Mouse (Mus musculus) heart, adult 8-10 months (tissue): Measurements from ENCODE around the gene Ttc17. TPM values are rescaled to one million over a fixed set of nuclear protein-coding genes. Genes with fewer than 3 reads are reported as not detected.
"Not testable (repeated sequence)": the region's sequence is repeated elsewhere in the genome, so short reads cannot be mapped to it uniquely, and the experiment has no call there.

Experiments
- DNase-seq: peaks from one replicate; pipeline ENCODE4 v3.0.0; 2022; ENCODE audit warnings: low spot score
- total RNA-seq, 4 experiments: library from RNA; stranded (reverse); gene quantifications; 2 replicates each; pipeline ENCODE4 v1.2.4; 2022

The Ttc17 gene
- total RNA-seq = 10 to 100 TPM; 30.0 to 38.2 (median 35.3) TPM

DNA sequence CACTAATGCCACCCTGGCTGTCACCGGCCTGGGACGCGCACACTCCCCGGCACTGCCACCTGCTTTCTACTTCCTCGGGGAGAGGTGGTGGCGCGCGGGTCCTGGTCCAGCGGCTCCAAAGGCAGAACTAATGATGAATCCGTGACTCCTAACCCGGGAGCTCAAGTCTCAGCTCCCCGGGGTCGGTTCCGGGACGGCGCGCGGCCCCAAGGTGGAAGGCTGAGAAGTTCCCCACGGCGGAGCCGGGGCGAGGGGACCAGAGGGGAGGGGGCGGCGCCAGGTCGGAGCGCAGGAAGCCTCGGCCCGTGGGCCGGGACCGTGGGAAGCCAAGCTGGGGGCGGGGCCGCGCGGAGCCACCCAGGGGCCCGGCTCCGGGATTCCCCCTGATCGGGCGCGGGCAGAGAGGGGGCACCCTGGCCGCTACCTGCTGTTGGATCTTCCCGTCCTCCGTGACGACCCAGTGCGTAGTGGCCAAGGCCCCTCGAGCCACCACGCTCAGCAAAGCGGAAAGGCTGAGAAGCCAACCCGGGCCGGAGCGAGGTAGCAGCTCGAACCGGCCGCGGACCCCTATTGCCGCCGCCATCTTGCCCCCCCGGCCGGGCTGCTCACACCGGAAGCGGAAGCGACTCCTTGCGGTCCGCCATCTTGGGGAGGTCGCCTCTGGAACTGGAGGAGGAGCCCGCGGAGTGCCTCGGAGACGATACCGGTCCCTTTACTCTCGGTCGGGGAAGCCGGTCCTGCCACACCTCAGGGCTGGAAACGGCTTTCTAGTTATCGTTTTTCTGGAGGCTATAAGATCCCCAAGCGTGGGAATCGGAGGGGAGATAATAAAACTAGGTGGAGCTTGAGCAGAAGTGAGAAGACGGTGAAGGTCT is at the start of gene Ttc17:
Gene Ttc17 (minus strand): TSS at position 607 of the 875 bp plus-strand sequence.
- DNase-seq = peak; percentile 86

DNA sequence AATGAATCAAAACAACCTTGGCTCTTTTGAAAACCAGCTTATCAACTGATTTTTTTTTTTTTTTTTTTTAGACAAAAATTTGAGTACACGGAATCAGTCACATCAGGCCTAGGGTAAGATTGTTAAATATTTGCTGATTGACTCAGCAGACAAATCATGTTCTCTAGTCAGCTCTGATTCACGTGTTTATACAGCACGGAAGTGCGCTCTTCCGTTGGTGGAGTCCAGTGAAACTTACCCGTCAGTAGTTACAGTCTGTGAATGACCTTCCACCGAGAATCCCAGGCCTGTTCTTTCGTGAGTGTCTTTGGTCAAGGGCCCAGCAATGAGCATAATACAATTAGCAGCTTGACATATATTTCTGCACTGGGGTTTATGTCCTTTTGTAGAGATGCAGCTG is 43.2 kb upstream of the Ttc17 start:
- no peak for DNase-seq

DNA sequence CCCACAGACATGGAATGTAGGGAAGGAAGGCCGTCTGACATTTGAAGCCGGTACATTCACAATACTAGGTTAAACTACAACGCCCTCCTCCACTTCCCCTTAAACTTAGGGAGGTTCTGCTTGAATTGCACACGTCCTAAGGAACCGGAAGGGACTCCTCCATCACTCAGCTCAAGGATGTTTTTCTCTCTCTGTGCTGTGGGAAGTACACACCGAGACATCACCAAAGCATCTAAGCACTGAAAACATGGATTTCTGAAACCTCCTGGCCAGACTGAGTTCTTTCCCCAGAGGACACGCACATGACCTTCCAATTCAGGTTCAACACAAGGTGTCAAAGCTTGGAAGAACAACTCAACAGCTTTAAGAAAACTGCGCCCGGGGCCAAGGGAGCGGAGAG is 30.5 kb upstream of the Ttc17 start:
- DNase-seq = peak; percentile 35

DNA sequence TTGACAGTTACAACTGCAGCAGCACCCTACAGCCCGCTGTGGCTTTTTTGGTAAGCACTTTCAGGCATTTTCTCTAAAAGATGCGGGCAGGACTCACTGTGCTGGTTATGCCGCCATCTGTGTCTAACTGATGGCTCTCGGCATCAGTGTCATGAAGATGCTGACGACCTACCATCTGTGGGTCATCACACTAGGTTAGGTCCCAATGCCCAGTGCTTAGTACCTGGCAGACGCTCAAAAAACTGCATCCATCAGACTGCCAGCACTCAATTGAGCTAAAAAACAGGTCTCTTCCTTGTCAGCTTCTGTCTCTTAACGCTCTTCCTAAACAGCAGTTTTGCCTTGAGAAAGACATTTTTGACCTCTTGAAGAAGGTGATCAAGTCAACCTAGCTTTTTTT is 29.0 kb upstream of the Ttc17 start:
- DNase-seq = no peak

- no peak for DNase-seq
Observed at GRCm38 (mm10) chr2:94434833-94435232, 28.3 kb upstream of the Ttc17 start.

DNA sequence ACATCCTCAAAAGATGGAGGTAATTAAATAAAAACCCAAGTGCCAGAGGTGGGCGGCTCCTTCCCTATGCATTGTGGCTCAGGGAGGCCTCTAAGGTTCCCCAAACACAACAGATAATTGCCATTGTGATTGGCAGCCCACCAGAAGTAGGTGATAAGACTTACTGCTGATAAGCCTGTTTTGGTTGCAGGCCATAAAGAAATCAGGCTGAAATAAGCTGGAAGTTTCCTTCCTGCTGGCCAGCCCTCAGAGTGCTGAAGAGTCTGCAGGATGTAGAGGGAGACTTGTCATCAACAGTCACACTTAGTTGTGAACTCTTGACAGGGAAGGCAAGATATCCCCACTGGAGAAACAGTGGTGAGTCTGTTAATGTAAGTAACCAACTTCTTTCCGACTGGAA is 25.7 kb upstream of the Ttc17 start:
- DNase-seq = no peak

DNA sequence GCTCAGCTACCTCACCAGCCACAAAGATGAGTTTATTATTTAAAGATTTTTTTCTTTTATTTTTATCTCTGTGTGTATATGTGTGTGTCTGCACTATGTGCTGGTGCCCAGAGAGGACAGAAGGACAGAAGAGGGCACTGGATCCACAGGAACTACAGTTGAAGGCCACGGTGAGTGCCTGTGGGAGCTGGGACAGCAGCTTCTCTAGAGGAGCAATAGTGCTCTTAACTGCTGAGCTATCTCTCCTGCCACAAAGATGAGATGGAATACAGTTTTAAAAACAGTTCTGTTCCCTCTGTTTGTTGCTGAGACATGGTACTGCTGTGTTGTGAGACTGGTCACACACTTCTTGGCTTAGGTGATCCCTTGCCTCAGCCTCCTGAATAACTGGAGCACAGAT is 22.0 kb upstream of the Ttc17 start:
- no peak for DNase-seq

- no peak for DNase-seq
Observed at GRCm38 (mm10) chr2:94407441-94407840, 952 bp upstream of the Ttc17 start.

DNA sequence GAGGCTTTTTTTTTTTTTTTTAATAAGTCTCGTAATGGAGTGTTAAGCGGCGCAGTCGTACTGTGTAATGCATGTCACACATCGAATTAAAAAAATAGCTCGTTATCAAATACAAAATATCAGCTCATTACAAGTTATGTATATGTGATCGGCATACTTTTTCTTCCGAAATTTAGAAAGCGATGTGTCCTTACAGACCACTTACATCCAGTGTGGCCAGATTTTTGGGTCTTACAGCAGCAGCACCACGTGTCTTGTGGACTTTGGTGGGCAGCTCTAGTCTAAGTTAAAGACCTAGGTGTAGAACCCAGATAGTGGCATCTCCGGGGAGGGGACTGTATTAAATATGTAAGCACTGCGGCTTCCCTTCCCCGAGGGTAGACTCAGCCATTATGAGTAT is 532 bp upstream of the Ttc17 start:
- no peak for DNase-seq

DNA sequence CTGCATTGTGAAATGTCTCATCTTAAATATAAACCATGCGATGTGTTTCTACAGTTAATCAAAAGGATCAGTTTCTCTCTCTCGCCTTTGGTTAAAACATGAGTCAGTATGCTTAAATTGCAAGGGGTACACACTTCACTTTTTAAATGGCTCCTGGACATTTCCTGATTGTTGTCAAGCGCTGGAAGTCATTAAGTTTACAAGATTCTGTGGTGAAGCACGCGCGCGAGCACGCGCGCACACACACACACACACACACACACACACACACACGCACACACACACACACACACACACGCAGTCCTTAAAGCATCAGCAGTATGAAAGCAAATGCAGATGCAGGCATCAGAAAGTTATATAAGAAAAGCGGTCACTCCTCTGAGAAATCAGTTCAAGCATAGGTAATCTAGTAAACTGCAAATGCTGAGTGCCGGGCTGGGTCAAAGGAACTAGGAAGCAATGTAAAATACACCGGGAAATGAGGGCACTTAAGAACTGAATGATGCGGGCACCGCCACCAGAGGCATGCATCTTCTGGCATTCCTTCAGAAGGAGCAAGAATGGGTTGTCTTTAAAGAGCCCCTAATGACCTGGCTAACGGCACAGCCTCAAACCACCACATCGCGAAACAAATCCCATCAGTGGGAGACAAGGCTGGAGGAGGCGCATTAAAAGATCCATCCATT is 949 bp downstream of the Ttc17 start:
- no peak for DNase-seq

GRCm38 (mm10) chr2:94404512-94405240 is 1.8 kb downstream of the Ttc17 start:
- DNase-seq = no peak

DNA sequence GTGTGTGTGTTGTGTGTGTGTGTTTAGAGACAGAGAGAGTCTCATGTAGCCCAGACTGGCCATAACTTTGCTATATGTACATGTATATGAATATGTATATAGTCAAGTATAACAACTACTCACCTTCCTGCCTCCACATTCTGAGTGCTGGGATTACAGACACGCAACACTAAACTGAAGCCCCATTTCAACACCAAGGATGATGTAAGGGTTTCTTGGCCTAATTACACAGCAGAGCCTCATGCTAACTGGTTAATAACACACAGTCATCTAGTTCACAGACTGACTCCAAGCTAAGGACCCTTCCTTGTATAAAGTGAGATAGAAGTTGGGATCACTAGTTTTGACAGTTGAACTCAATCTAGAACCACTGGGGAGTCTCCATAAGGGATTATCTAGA is 3.9 kb downstream of the Ttc17 start:
- no peak for DNase-seq

DNA sequence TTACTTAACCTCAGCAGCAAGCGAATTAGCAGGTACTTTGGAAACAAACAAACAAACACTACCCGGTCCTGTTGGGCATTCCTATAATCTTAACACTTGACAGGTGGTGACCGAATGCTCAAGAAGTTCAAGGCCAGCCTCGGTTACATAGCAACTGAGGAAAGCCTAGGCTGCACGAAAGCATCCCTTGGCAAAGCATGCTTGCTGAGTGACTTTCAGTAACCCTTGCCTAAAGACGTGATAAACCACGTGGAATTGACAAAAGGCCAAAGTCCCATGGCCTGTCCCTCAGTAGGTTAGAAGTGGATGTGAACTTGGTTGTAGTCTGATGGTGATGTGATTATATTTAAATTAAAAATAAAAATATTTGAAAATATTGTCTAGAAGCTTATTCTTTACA is 4.4 kb downstream of the Ttc17 start:
- no peak for DNase-seq

DNA sequence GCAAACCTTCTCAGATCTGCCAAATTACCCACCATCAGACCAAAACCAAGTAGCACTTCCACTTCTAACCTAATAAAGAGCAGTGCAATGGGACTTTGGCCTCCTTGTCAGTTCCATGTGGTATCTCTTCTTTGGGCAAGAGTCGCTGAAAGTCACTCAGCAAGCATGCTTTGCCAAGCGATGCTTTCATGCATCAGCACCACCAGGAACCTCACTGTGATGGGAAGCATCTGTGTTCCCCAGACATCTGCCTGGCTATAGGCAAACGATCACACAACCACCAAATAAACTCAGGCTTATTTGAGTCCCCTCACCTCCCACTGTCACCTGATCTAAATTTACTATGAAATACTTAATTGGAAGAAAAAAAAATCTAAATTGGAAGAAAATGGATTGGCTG is 5.5 kb downstream of the Ttc17 start:
- no peak for DNase-seq

- peak; percentile 62 for DNase-seq
Observed at GRCm38 (mm10) chr2:94398138-94398970, 8.1 kb downstream of the Ttc17 start.

DNA sequence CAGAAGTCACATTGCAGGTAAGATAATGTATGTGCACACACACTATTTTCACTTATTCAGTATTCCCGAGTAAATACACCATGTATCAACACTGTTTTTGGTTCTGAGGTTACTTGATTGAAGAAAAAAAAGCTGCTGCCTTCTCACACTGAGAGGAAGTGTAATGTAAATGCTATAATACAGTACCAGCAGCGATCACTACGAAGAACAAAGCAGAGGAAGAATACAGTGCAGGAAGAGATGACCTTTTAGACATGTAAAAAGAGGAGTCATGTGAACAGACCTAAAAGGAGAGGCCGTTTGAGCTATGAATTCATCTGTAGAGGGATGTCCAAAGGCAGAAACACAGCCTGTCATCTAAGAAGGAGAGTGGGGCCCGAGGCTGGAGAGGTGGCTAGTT is 9.0 kb downstream of the Ttc17 start:
- no peak for DNase-seq

- no peak for DNase-seq
Observed at GRCm38 (mm10) chr2:94396325-94396724, 10.2 kb downstream of the Ttc17 start.

- DNase-seq = not testable (repeated sequence)
Observed at GRCm38 (mm10) chr2:94391127-94391526, 15.4 kb downstream of the Ttc17 start.

- DNase-seq = no peak
Observed at GRCm38 (mm10) chr2:94389000-94389399, 17.5 kb downstream of the Ttc17 start.

- DNase-seq = no peak
Observed at GRCm38 (mm10) chr2:94387846-94388245, 18.6 kb downstream of the Ttc17 start.

- not testable (repeated sequence) for DNase-seq
Observed at GRCm38 (mm10) chr2:94384483-94384882, 22.0 kb downstream of the Ttc17 start.
